Mouse (Mus musculus) R1 (cell line): ENCODE measurements at regions not wholly inside any gene's neighbourhood (a gene's known extent, or its start where the extent isn't known, plus 50 kb on each side); places are given as distances from the start of the nearest gene placed in this dataset.

ENCODE experiments used
- DNase-seq: peaks from one replicate; pipeline ENCODE4 v3.0.0-alpha.2; 2018; ENCODE audit warnings: low read depth, low spot score

- peak; percentile 79 for DNase-seq
Observed at GRCm38 (mm10) chr2:161166681-161167080, 57.8 kb upstream of the Chd6 start.

GRCm38 (mm10) chr2:161165495-161165894, 56.6 kb upstream of the Chd6 start:
- DNase-seq: no peak

GRCm38 (mm10) chr2:161164320-161164719, 55.4 kb upstream of the Chd6 start:
- no peak for DNase-seq
